8 mouse cellular contexts compared by ENCODE assay signal in genomic region chr17:24886932-24887271, GRCm38 (mm10). TPM values are rescaled to one million over a fixed set of nuclear protein-coding genes. Genes with fewer than 3 reads are reported as not detected.
DNase-seq lines count a peak whose midpoint lies in the region; ATAC-seq and TF ChIP-seq lines count a peak whose summit lies in the region.

No protein-coding gene starts in this region.

- DNase-seq in heart, postnatal 4 days, result no peak
- no peak for DNase-seq in hindbrain, embryonic 10.5 days (ENCODE audit: low spot score)
- peak; percentile 90 for DNase-seq in midbrain, embryonic 11.5 days (ENCODE audit: low spot score, missing footprints)
- DNase-seq in cerebellum, adult 9-10 months, result no peak
- no peak for DNase-seq in yolk sac, embryonic 10.5 days (ENCODE audit: low spot score)
- no peak for DNase-seq in left cerebral cortex, postnatal 25 days (ENCODE audit: low spot score in 2 of 2)

- H3K9ac ChIP-seq in heart, embryonic 16.5 days (ENCODE audit: low read length), result peak overlapping the region; percentile 94
- peak overlapping the region; percentile 80 for H3K9ac ChIP-seq in midbrain, embryonic 11.5 days (ENCODE audit: low read length)

- peak; percentile 2; the same call in 1 of the 2 replicates for ATAC-seq in heart, embryonic 16.5 days (replicated peaks; ENCODE audit: extremely low read depth, insufficient read depth, low FRiP score)
- ATAC-seq in midbrain, embryonic 11.5 days (ENCODE audit: low FRiP score), result no peak; the same call in 1 of the 2 replicates

- intact Hi-C loops in left cerebral cortex, postnatal 25 days (cut with DNase I), result no loop called here

- WGBS in heart, embryonic 16.5 days, result under 1% methylated on average over 18 of the region's 18 CpGs
- WGBS in bone marrow, adult 2 months, result under 1% methylated on average over 18 of the region's 18 CpGs
- WGBS in hindbrain, embryonic 10.5 days, result 1% methylated on average over 18 of the region's 18 CpGs
- WGBS in midbrain, embryonic 11.5 days, result 2% methylated on average over 18 of the region's 18 CpGs

- no peaks in the 10 kb centered on the region for H3K9me3 ChIP-seq in heart, embryonic 16.5 days (replicated peaks; ENCODE audit: control insufficient read depth, low read length)
- no peaks in the 10 kb centered on the region for H3K9me3 ChIP-seq in hindbrain, embryonic 10.5 days
- no peaks in the 10 kb centered on the region for H3K9me3 ChIP-seq in midbrain, embryonic 11.5 days (ENCODE audit: control insufficient read depth, low read length)

- H3K4me1 ChIP-seq in heart, embryonic 16.5 days (ENCODE audit: control insufficient read depth, insufficient read depth, low read length), result peaks cover 20% of the 10 kb centered on the region
- peaks cover 7% of the 10 kb centered on the region for H3K4me1 ChIP-seq in bone marrow, adult 2 months (ENCODE audit: control insufficient read depth, insufficient read depth, low read length)
- H3K4me1 ChIP-seq in hindbrain, embryonic 10.5 days (replicated peaks), result peaks cover 32% of the 10 kb centered on the region
- H3K4me1 ChIP-seq in midbrain, embryonic 11.5 days (ENCODE audit: control insufficient read depth, insufficient read depth, low read length), result peaks cover 17% of the 10 kb centered on the region

- H3K27me3 ChIP-seq in heart, embryonic 16.5 days (ENCODE audit: control insufficient read depth, insufficient read depth, low read length), result no peaks in the 10 kb centered on the region
- no peaks in the 10 kb centered on the region for H3K27me3 ChIP-seq in hindbrain, embryonic 10.5 days (ENCODE audit: insufficient read depth, poor library complexity, severe bottlenecking)
- no peaks in the 10 kb centered on the region for H3K27me3 ChIP-seq in midbrain, embryonic 11.5 days (ENCODE audit: control insufficient read depth, insufficient read depth, low read length)

- no peak for TF ChIP-seq CTCF in bone marrow, adult 2 months (IDR thresholded peaks at IDR 0.05; ENCODE audit: control insufficient read depth, insufficient read depth, low read length)

- H3K4me3 ChIP-seq in heart, embryonic 16.5 days (ENCODE audit: low read length), result peak overlapping the region; percentile 97
- H3K4me3 ChIP-seq in bone marrow, adult 2 months (replicated peaks; ENCODE audit: control insufficient read depth, low read depth, low read length), result peak overlapping the region; percentile 82
- peak overlapping the region; percentile 93 for H3K4me3 ChIP-seq in hindbrain, embryonic 10.5 days
- H3K4me3 ChIP-seq in midbrain, embryonic 11.5 days (ENCODE audit: low read depth, low read length), result peak overlapping the region; percentile 72

- H3K4me2 ChIP-seq in heart, embryonic 16.5 days (ENCODE audit: low read depth, low read length), result peak overlapping the region; percentile 98
- H3K4me2 ChIP-seq in midbrain, embryonic 11.5 days, result peak overlapping the region; percentile 59

- no peak for TF ChIP-seq POLR2A in bone marrow, adult 2 months (IDR thresholded peaks at IDR 0.05; ENCODE audit: borderline replicate concordance, control insufficient read depth, low read depth, low read length)

- peaks cover 24% of the 10 kb centered on the region for H3K36me3 ChIP-seq in heart, embryonic 16.5 days (ENCODE audit: control insufficient read depth, insufficient read depth)
- peaks cover 66% of the 10 kb centered on the region for H3K36me3 ChIP-seq in hindbrain, embryonic 10.5 days
- H3K36me3 ChIP-seq in midbrain, embryonic 11.5 days (ENCODE audit: control insufficient read depth, insufficient read depth, low read length), result peaks cover 12% of the 10 kb centered on the region

- peak overlapping the region; percentile 80 for H3K27ac ChIP-seq in heart, embryonic 16.5 days (ENCODE audit: low read length)
- peak overlapping the region; percentile 90 for H3K27ac ChIP-seq in bone marrow, adult 2 months (ENCODE audit: control insufficient read depth, insufficient read depth, low read depth, low read length, poor library complexity)
- H3K27ac ChIP-seq in hindbrain, embryonic 10.5 days, result peak overlapping the region; percentile 91
- no peak overlapping the region for H3K27ac ChIP-seq in midbrain, embryonic 11.5 days (ENCODE audit: low read depth, low read length)

RNA-seq across cellular contexts. Expression of gene Spsb3, which starts 0.5 kb away (rescaled TPM):
- 33.7 and 34.0 TPM in 2 replicates for polyA plus RNA-seq in heart, embryonic 16.5 days (2015; fragmentation: Nextera tagmentation; extraction: Ambion mirVana)
- 10 to 100 TPM; 34.8 to 38.6 TPM for total RNA-seq in heart, postnatal 4 days (2021)
- polyA plus RNA-seq in bone marrow, adult 2 months (2011; ENCODE audit: insufficient read depth, insufficient read length, low replicate concordance, missing spikeins), result 37.8 and 47.2 TPM in 2 replicates
- 48.9 and 53.4 TPM in 2 replicates for polyA plus RNA-seq in hindbrain, embryonic 10.5 days (2016; fragmentation: Nextera tagmentation; extraction: Ambion mirVana)
- 37.3 and 44.4 TPM in 2 replicates for polyA plus RNA-seq in midbrain, embryonic 11.5 days (2014; fragmentation: Nextera tagmentation; extraction: Ambion mirVana)
- total RNA-seq in left cerebral cortex, postnatal 25 days (2021), result 10 to 100 TPM; 57.9 to 58.0 TPM

RNA-seq across cellular contexts. Expression of gene Nubp2, which starts 0.8 kb away (rescaled TPM):
- 37.9 and 38.3 TPM in 2 replicates for polyA plus RNA-seq in heart, embryonic 16.5 days (2015; fragmentation: Nextera tagmentation; extraction: Ambion mirVana)
- 10 to 100 TPM; 25.6 to 27.0 TPM for total RNA-seq in heart, postnatal 4 days (2021)
- polyA plus RNA-seq in bone marrow, adult 2 months (2011; ENCODE audit: insufficient read depth, insufficient read length, low replicate concordance, missing spikeins), result 34.2 and 45.6 TPM in 2 replicates
- polyA plus RNA-seq in hindbrain, embryonic 10.5 days (2016; fragmentation: Nextera tagmentation; extraction: Ambion mirVana), result 90.0 and 95.5 TPM in 2 replicates
- polyA plus RNA-seq in midbrain, embryonic 11.5 days (2014; fragmentation: Nextera tagmentation; extraction: Ambion mirVana), result 70.4 and 73.8 TPM in 2 replicates
- total RNA-seq in left cerebral cortex, postnatal 25 days (2021), result 10 to 100 TPM; 32.7 to 33.6 TPM

RNA-seq across cellular contexts. Expression of gene Eme2, which starts 8.0 kb away (rescaled TPM):
- polyA plus RNA-seq in heart, embryonic 16.5 days (2015; fragmentation: Nextera tagmentation; extraction: Ambion mirVana), result 18.2 and 20.4 TPM in 2 replicates
- 10 to 100 TPM; 24.8 to 27.1 TPM for total RNA-seq in heart, postnatal 4 days (2021)
- 8.2 and 35.6 TPM in 2 replicates for polyA plus RNA-seq in bone marrow, adult 2 months (2011; ENCODE audit: insufficient read depth, insufficient read length, low replicate concordance, missing spikeins)
- 30.8 and 36.3 TPM in 2 replicates for polyA plus RNA-seq in hindbrain, embryonic 10.5 days (2016; fragmentation: Nextera tagmentation; extraction: Ambion mirVana)
- 18.4 and 20.8 TPM in 2 replicates for polyA plus RNA-seq in midbrain, embryonic 11.5 days (2014; fragmentation: Nextera tagmentation; extraction: Ambion mirVana)
- total RNA-seq in left cerebral cortex, postnatal 25 days (2021), result 10 to 100 TPM; 52.9 to 59.1 TPM

RNA-seq across cellular contexts. Expression of gene Mrps34, which starts 8.0 kb away (rescaled TPM):
- 86.8 and 94.8 TPM in 2 replicates for polyA plus RNA-seq in heart, embryonic 16.5 days (2015; fragmentation: Nextera tagmentation; extraction: Ambion mirVana)
- total RNA-seq in heart, postnatal 4 days (2021), result 10 to 100 TPM; 93.6 to 97.0 TPM
- polyA plus RNA-seq in bone marrow, adult 2 months (2011; ENCODE audit: insufficient read depth, insufficient read length, low replicate concordance, missing spikeins), result 23.4 and 43.9 TPM in 2 replicates
- 96.7 and 102 TPM in 2 replicates for polyA plus RNA-seq in hindbrain, embryonic 10.5 days (2016; fragmentation: Nextera tagmentation; extraction: Ambion mirVana)
- 68.6 and 73.2 TPM in 2 replicates for polyA plus RNA-seq in midbrain, embryonic 11.5 days (2014; fragmentation: Nextera tagmentation; extraction: Ambion mirVana)
- total RNA-seq in left cerebral cortex, postnatal 25 days (2021), result 10 to 100 TPM; 64.6 to 69.9 TPM

RNA-seq across cellular contexts. Expression of gene Nme3, which starts 9.4 kb away (rescaled TPM):
- 38.2 and 42.1 TPM in 2 replicates for polyA plus RNA-seq in heart, embryonic 16.5 days (2015; fragmentation: Nextera tagmentation; extraction: Ambion mirVana)
- 10 to 100 TPM; 33.6 to 42.8 TPM for total RNA-seq in heart, postnatal 4 days (2021)
- 51.7 and 64.3 TPM in 2 replicates for polyA plus RNA-seq in bone marrow, adult 2 months (2011; ENCODE audit: insufficient read depth, insufficient read length, low replicate concordance, missing spikeins)
- polyA plus RNA-seq in hindbrain, embryonic 10.5 days (2016; fragmentation: Nextera tagmentation; extraction: Ambion mirVana), result 44.7 and 46.5 TPM in 2 replicates
- 48.0 and 49.5 TPM in 2 replicates for polyA plus RNA-seq in midbrain, embryonic 11.5 days (2014; fragmentation: Nextera tagmentation; extraction: Ambion mirVana)
- 10 to 100 TPM; 47.4 to 47.5 TPM for total RNA-seq in left cerebral cortex, postnatal 25 days (2021)
